Mouse (Mus musculus) B cell, adult 62 days (primary cell): Measurements from ENCODE around the gene Mup4. TPM values are rescaled to one million over a fixed set of nuclear protein-coding genes. Genes with fewer than 3 reads are reported as not detected.

Experiments
- total RNA-seq: library from RNA; stranded (reverse); gene quantifications from 4 replicates; pipeline ENCODE4 v1.2.4, GENCODE M21; 2023

Gene Mup4
- total RNA-seq, result not detected in 4 replicates

DNA sequence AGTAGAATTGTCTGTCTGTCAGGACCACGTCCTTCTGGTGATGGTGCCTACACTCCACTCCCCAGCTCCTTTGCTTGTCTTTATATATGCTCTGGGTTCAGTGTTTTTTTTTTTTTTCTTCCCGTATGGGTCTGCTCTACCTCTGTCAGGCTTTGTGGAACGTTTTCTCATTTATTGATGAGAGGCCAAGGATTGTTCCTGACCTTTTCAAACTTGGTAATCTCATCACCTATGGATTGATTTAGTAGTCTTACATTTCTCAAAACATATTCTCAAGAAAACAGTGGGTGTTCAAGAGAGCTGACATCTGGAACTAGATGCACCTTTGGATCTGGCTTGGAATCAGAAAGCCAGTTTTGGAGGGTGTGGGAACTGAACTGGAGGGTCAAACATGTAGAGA is at the start of gene Mup4:
Mup4 (minus strand) TSS at position 101 of the 400 bp plus-strand sequence.

GRCm38 (mm10) chr4:59963405-59964344 is 3.2 kb upstream of the Mup4 start, which contains the start of gene Mup6:
Gene Mup6, plus strand, starts transcription at chr4:59964294.

GRCm38 (mm10) chr4:59914608-59915403 is 45.7 kb downstream of the Mup4 start, which contains the start of gene Slc46a2:
Gene Slc46a2, minus strand, starts transcription at chr4:59915056.

Other genes starting within 250 kb of the Mup4 start
- 35.7 to 42.4 TPM (median 40.7 TPM) in 4 replicates for gene Inip, start 159.1 kb downstream of the Mup4 start, total RNA-seq
- gene Snx30, start 154.9 kb downstream of the Mup4 start, total RNA-seq, result 128 to 133 TPM (median 130 TPM) in 4 replicates
- gene Slc46a2, start 45.7 kb downstream of the Mup4 start, total RNA-seq, result not detected in 4 replicates
- not detected in 4 replicates for gene Mup6, start 3.6 kb upstream of the Mup4 start, total RNA-seq
- gene Mup7, start 109.8 kb upstream of the Mup4 start, total RNA-seq, result not detected in 4 replicates
- not detected in 4 replicates for gene Mup2, start 193.6 kb upstream of the Mup4 start, total RNA-seq